Mouse (Mus musculus) brown adipose tissue, adult 24 weeks (tissue): ENCODE measurements around the gene Zfp445. TPM values are rescaled to one million over a fixed set of nuclear protein-coding genes. Genes with fewer than 3 reads are reported as not detected.
A peak's percentile ranks its signal among the peaks of the same experiment; 100 is the strongest.
"Not testable (repeated sequence)": the region's sequence is repeated elsewhere in the genome, so short reads cannot be mapped to it uniquely, and the experiment has no call there.

Source experiments
- H3K27ac ChIP-seq: fragments of 200-500 bp; replicated peaks from 2 replicates; pipeline ENCODE4 v1.5.1; 2012; ENCODE audit warnings: low read depth, mild to moderate bottlenecking, low read length
- H3K4me1 ChIP-seq: fragments of 200-500 bp; 2 replicates; pipeline ENCODE4 v1.6.1; 2012; ENCODE audit warnings: low read length, mixed read lengths; ENCODE audit not compliant: control insufficient read depth, insufficient read depth, insufficient read length
- H3K4me3 ChIP-seq: fragments of 200-500 bp; 2 replicates; pipeline ENCODE4 v1.5.1; 2012; ENCODE audit warnings: low read depth, mild to moderate bottlenecking, low read length, moderate library complexity; ENCODE audit not compliant: insufficient read depth
- polyA plus RNA-seq: library from polyadenylated mRNA; stranded (reverse); fragments of >200 nt; gene quantifications from 2 replicates; pipeline ENCODE4 v1.2.4, GENCODE M21; 2012; ENCODE audit not compliant: missing spikeins, insufficient read depth, insufficient read length

Zfp445 gene
- 24.4 and 26.4 TPM in 2 replicates for polyA plus RNA-seq

DNA sequence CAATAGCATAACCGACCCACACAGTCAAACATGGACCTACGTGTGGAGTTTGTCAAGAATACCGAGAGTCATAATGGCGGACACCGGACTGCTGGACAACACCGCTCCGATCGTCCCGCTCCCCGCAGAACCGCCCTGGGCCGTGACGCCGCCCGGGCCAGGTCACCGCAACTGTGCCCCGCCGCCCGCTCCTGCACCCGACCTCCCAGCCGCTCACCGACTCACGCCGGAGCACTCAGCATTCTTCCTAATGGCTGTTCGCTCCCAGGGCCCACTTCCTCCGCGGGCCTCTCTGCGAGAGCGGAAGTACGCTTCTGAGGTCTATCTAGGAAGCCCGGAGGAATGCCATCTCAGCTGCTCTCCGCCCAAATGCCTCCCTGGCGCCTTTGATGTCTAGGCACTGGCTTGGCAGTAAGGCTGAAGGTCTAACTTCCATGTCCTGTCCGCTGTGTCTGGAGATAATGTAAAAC, at the start of gene Zfp445:
Gene Zfp445 (minus strand): TSS at position 310 of the 470 bp plus-strand sequence.
- Histone ChIP-seq H3K4me3 (peak within 1 kb of the TSS; percentile 100), H3K4me1 (peaks cover 4% of the 10 kb centered on the region; the same call in 1 of the 2 replicates), H3K27ac (peak within 1 kb of the TSS; percentile 98)

DNA sequence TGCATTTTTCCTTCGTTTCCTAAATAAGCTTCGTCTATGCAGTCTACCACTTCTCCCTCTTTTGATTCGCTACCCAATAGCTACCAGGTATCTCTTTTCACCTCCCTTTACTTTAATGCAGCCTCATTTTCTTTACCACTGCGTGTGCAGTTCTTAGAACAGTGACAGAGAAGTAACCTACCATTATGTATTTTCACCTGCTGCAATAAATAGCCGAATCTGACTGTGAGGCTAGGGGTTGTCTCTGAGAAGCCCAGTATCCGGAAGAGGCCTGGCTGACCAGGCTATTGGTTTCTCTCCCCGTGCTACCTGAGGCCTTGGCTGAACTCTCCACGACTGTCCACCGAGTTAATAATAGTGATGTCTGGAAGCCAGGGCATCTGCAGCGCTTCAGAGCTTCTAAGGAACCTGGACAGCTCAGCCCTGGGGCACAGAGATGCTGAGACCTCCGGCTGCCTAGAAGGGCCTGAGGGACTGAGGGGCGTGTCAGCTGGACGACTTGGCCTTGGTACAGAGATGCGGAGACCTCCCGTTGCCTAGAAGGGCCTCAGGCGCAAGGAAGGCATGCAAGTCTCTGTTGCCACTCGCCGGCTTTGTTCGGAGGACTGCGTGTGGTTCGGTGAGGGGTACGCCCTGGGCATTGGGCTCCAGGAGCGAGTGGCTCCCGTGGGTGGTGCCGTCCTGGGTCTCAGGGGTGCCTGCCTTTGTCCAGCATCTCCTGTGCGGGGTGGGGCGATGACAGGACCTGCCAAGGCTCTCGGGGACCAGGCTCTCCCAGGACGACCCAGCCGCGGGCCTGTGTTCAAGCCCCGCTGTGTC, 37.1 kb upstream of the Zfp445 start:
- Histone ChIP-seq H3K4me3 (peak overlapping the region; percentile 56), H3K27ac (no peak overlapping the region), H3K4me1 (no peaks in the 10 kb centered on the region)

DNA sequence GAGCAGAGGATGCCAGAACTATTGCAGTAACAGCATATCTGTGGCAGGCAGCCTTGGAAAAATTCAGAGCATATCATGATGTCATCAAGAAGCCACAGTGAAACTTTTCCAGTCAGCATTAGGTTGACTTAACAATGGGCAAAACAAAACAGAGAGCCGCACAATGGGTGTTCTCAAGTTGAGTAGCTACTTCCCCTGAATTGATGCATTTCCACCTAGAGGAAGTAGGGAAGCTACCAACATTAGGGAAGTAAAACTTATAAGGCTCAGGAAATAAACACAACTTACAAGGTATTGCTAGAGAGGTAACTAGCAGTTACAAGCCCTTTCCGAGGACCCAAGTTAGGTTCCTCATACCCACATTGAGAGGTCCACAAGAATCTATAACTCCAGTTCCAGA, 35.2 kb upstream of the Zfp445 start:
- Histone ChIP-seq H3K4me3 (no peak overlapping the region), H3K4me1 (no peaks in the 10 kb centered on the region), H3K27ac (no peak overlapping the region)

GRCm38 (mm10) chr9:122886372-122887179, 20.8 kb upstream of the Zfp445 start:
- Histone ChIP-seq H3K4me1 (peaks cover 5% of the 10 kb centered on the region; the same call in 1 of the 2 replicates), H3K4me3 (peak overlapping the region; percentile 95), H3K27ac (no peak overlapping the region)

DNA sequence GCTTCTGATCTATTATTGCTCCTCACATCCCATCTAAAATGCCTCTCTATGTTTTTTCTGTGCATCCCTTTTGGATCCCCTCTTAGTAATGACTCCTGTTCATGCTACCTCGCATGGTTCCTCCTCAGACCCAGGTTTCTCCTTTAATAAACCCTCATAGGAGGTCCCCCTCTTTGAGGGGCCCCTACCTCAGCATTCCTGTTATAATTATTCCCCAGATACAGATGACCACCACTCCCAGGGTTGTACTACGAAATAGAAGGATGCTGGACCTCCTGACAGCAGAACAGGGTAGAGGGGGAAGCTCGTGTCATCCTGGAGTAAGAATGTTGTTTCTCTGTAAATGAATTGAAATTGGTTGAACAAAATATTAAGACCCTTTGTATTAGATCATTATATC, 19.6 kb upstream of the Zfp445 start, which contains the start of gene Zkscan7:
Gene Zkscan7 (plus strand): TSS at position 301 of the 400 bp plus-strand sequence.
- Histone ChIP-seq H3K4me1 (peaks cover 5% of the 10 kb centered on the region; the same call in 1 of the 2 replicates), H3K27ac (no peak within 1 kb of the TSS), H3K4me3 (peak within 1 kb of the TSS; percentile 95)

- no peaks in the 10 kb centered on the region for H3K4me1 ChIP-seq
- H3K27ac ChIP-seq = peak overlapping the region; percentile 74
- no peak overlapping the region for H3K4me3 ChIP-seq
Observed at GRCm38 (mm10) chr9:122875145-122875544, 9.3 kb upstream of the Zfp445 start.

GRCm38 (mm10) chr9:122874653-122875052, 8.8 kb upstream of the Zfp445 start:
- peak overlapping the region; percentile 74 for H3K27ac ChIP-seq
- H3K4me1 ChIP-seq = no peaks in the 10 kb centered on the region
- H3K4me3 ChIP-seq = no peak overlapping the region

GRCm38 (mm10) chr9:122872595-122872994, 6.8 kb upstream of the Zfp445 start:
- H3K4me3 ChIP-seq = no peak overlapping the region
- no peak overlapping the region for H3K27ac ChIP-seq
- H3K4me1 ChIP-seq = no peaks in the 10 kb centered on the region

DNA sequence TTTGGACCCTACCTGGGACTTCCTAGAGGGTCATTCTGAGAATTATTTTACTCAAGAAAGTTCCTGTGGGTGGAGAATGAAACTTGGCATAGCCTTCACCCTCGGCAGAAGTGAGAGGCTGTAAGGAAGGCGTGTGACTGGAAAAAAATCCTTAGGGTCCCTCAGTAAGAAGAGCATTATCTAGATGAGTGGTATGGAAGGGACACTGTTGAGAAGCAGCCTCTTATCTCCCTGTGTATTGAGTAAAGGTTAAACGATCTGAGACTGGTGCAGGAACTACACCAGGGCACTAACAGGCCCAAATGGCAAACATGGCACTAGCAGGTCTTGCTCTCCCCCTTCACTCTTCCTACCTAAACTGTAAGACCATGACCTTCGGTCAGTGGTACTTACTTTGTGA, 386 bp upstream of the Zfp445 start:
- H3K27ac ChIP-seq = peak overlapping the region; percentile 62
- H3K4me3 ChIP-seq = peak overlapping the region; percentile 100

DNA sequence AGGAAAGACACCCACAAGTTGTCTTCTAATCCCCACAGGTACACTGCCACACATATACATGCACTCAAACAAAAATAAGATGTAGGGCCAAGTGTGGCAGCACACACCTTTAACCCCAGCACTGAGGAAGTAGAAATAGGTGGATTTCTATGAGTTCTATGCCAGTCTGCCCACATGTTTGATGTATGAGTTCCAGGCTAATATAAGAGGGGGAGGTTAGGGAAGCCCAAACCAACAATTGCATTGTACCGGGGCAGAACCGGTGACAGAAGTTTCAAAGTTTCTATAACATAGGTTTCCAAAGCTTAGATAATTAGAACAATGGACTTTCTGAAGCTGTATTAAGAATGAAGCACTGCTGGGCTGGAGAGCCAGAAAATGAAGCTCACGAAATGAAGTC, 958 bp downstream of the Zfp445 start:
- Histone ChIP-seq H3K27ac (no peak overlapping the region), H3K4me3 (peak overlapping the region; percentile 48)

More for the DNA sequence above, 386 bp upstream of the Zfp445 start:
- H3K4me1 ChIP-seq = peaks cover 4% of the 10 kb centered on the region; the same call in 1 of the 2 replicates

DNA sequence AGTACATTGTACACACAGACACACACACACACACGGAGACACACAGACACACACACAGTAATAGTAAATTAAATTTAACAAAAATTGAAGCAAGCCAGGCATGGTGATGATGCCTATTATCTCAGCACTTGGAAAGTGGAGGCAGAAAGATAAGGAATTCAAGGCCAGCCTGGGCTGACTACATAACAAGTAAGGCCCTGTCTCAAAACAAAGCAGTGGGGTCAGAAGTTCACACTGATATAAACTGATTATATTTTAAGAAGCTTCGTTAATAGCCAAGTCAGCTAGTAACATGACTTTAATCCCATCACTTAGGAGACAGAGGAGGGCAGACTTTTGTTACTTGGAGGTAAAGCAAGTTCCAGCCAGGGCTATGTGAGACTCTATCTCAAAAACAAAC, 2.1 kb downstream of the Zfp445 start:
- no peak overlapping the region for H3K4me3 ChIP-seq
- peaks cover 4% of the 10 kb centered on the region; the same call in 1 of the 2 replicates for H3K4me1 ChIP-seq
- H3K27ac ChIP-seq = no peak overlapping the region

More for the DNA sequence above, 958 bp downstream of the Zfp445 start:
- H3K4me1 ChIP-seq = peaks cover 4% of the 10 kb centered on the region; the same call in 1 of the 2 replicates

DNA sequence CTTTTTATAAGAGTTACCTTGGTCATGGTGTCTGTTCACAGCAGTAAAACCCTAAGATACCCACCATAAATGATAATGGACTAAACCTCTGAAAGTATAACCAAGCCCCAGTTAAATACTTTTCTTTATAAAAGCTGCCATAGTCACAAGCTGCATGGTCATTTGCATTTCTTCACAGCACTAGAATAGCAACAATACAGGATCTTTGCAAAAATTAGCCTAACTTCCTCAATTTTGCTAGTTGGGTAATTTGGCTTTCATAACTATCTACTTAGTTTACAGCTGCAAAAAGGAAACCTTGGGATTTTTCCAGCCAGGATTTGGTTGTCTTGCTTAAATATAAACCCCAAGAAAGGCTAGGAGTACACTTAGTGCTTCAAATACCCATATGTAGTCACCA, 5.1 kb downstream of the Zfp445 start:
- Histone ChIP-seq H3K4me1 (peaks cover 4% of the 10 kb centered on the region; the same call in 1 of the 2 replicates), H3K4me3 (no peak overlapping the region), H3K27ac (no peak overlapping the region)

GRCm38 (mm10) chr9:122856716-122857115, 9.1 kb downstream of the Zfp445 start:
- H3K4me1 ChIP-seq = no peaks in the 10 kb centered on the region
- no peak overlapping the region for H3K4me3 ChIP-seq
- H3K27ac ChIP-seq = no peak overlapping the region

DNA sequence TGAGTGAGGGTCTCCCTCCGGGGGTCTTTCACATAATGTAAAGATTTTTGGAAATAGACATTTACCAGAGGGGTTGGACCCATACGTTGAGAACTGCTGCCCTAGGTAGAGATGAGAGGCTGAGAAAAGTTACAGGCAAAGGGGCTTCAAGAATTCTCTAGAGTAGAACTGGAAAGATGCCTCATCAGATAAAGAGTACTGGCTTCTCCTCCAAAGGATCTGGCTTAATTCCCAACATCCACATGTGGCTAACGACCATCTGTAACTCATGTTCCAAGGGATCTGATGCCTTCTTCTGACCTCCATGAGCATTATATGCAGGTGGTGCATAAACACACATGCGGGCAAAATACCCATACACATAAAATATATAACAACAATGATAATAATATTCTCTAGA, 10.2 kb downstream of the Zfp445 start:
- no peak overlapping the region for H3K4me3 ChIP-seq
- no peaks in the 10 kb centered on the region for H3K4me1 ChIP-seq
- H3K27ac ChIP-seq = no peak overlapping the region

DNA sequence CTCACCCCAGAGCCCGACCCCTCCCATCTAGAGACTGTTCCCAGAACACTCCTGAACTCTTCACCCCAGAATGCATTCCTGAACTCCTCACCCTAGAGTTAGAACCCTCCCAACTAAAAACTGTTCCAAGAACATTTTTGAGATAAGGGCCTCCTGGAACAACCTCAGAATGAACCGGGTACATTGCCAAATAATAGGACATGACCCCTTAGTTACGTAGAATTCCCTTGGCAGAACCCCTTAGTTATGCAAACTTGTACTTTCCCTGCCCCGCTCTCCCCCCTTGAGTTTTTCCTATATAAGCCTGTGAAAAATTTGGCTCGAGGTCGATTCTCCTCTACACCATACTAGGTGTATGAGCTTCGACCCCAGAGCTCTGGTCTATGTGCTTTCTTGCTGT, 10.7 kb downstream of the Zfp445 start:
- not testable (repeated sequence) for H3K4me1 ChIP-seq, H3K4me3 ChIP-seq, H3K27ac ChIP-seq
